Mouse (Mus musculus) myocyte (in vitro differentiated cells): ENCODE results near the gene Krt27.

Source experiments
- CEBPB ChIP-seq: IDR thresholded peaks from 2 replicates; pipeline ENCODE4 v1.6.1; 2011; ENCODE audit warnings: mild to moderate bottlenecking, moderate library complexity; ENCODE audit not compliant: poor library complexity, insufficient read depth, severe bottlenecking
- E2F4 ChIP-seq: IDR thresholded peaks from one replicate; pipeline ENCODE4 v1.6.1; 2011; ENCODE audit warnings: mild to moderate bottlenecking, control low read depth, moderate library complexity; ENCODE audit not compliant: insufficient read depth
- MAX ChIP-seq: IDR thresholded peaks from one replicate; pipeline ENCODE4 v1.6.1; 2011; ENCODE audit warnings: low read depth, mild to moderate bottlenecking, control low read depth
- MYOD1 ChIP-seq, 3 experiments: IDR thresholded peaks; one replicate each; pipeline ENCODE4 v1.6.1; 2011; ENCODE audit warnings: control low read depth in 2 of 3, low read depth in 2 of 3, mild to moderate bottlenecking in 2 of 3, moderate library complexity in 1 of 3; ENCODE audit not compliant: insufficient read length in 2 of 3, control insufficient read depth in 1 of 3
- MYOG ChIP-seq, 3 experiments: IDR thresholded peaks; one replicate each; pipeline ENCODE4 v1.6.1; 2011; ENCODE audit warnings: control low read depth in 2 of 3, low read depth in 2 of 3, mild to moderate bottlenecking in 2 of 3; ENCODE audit not compliant: insufficient read length in 2 of 3, control insufficient read depth in 1 of 3, insufficient read depth in 1 of 3
- POLR2A ChIP-seq: IDR thresholded peaks from one replicate; pipeline ENCODE4 v1.6.1; 2011; ENCODE audit warnings: low read depth, mild to moderate bottlenecking, control low read depth, moderate library complexity; ENCODE audit not compliant: insufficient read length
- POLR2AphosphoS2 ChIP-seq: IDR thresholded peaks from one replicate; pipeline ENCODE4 v1.6.1; 2011; ENCODE audit warnings: low read depth, control low read depth; ENCODE audit not compliant: insufficient read length
- REST ChIP-seq: IDR thresholded peaks from one replicate; pipeline ENCODE4 v1.6.1; 2011; ENCODE audit warnings: mild to moderate bottlenecking, control low read depth, moderate library complexity; ENCODE audit not compliant: insufficient read depth, insufficient read length
- SRF ChIP-seq: IDR thresholded peaks from one replicate; pipeline ENCODE4 v1.6.1; 2011; ENCODE audit warnings: low read depth; ENCODE audit not compliant: control insufficient read depth, insufficient read length
- TCF12 ChIP-seq: IDR thresholded peaks from one replicate; pipeline ENCODE4 v1.6.1; 2011; ENCODE audit warnings: mild to moderate bottlenecking, control low read depth; ENCODE audit not compliant: poor library complexity, insufficient read depth, severe bottlenecking
- TCF3 ChIP-seq: IDR thresholded peaks from one replicate; pipeline ENCODE4 v1.6.1; 2011; ENCODE audit warnings: low read depth, control low read depth; ENCODE audit not compliant: insufficient read length
- USF1 ChIP-seq: IDR thresholded peaks from one replicate; pipeline ENCODE4 v1.6.1; 2011; ENCODE audit warnings: low read depth, mild to moderate bottlenecking, control low read depth, moderate library complexity

DNA sequence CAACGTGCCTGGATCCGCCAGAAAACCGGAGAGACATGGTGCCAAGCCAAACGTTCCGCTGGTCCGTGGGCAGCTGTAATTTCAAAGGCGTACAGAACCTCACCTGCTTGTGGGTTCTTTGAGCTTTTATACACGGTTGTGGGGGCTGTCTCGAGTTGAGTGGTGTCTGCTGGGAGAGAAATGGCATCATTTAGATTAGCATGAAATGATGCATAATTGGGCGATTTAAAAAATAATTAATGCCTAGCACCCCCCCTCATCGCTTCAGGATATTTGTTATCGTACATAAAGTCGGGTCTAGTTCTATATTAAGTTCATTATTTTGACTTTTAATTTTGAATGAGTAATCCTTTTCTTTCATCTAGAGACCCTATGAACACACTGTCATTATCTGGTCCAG lies 23.9 kb upstream of the Krt27 start, which contains the start of gene Krt28:
- TF ChIP-seq TCF12 (no peak), USF1 (no peak), MAX (no peak), POLR2A (no peak), MYOG (IDR thresholded peaks at IDR 0.05; ENCODE audit: control insufficient read depth in 1 of 3, insufficient read depth in 1 of 3, insufficient read length in 2 of 3, low read depth in 2 of 3) (no peak), E2F4 (no peak), POLR2AphosphoS2 (no peak), CEBPB (no peak), TCF3 (no peak), MYOD1 (IDR thresholded peaks at IDR 0.05; ENCODE audit: control insufficient read depth in 1 of 3, insufficient read length in 2 of 3, low read depth in 2 of 3) (no peak), REST (no peak), SRF (no peak)
